Mouse (Mus musculus): ENCODE data around the gene Ddb2.

Ddb2 gene

DNA sequence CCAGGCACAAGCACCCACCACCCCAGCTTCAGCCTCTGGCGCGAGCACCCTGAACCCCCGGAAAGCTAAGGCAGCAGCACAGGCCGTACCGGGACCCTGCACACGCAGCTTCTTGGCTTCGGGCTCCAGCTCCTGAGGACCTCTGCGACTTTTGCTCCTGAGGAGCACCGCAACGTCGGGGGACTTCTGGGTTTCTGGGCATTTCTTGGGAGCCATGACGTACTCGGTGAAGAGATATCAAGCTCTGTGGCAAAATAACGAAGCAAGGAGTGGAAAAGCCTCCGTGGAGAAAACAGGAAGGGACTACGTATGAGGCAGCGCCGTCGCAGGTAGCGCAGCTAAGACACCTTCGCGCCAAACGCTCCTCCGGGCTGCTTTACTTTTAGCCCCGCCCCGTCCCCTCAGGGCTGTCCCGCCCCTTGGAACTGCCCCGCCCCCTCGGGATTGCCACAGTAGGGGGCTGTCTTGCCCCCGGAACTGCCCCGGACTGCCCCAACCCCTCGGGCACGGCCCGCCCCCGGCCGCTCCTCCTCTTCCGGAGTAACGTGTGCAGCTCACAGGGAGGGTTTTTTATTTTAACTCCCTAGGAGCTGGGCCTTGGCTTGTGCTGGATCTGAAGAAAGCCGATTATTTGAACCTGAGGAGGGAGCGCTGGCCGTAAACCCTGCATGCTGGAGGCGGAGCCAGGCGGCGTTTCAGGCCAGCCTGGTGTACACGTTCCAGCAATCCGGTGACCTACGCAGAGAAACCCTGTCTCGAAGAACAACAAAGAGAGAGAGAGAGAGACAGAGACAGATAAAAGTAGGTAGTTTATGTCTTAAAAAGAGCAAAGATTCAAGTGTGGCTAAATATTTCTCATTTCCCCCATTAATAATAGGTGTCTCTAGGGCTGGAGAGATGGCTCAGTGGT lies at the start of gene Ddb2:
Gene Ddb2 (minus strand): TSS at position 382 of the 910 bp plus-strand sequence.
- peak; percentile 89 to 91 for DNase-seq

DNA sequence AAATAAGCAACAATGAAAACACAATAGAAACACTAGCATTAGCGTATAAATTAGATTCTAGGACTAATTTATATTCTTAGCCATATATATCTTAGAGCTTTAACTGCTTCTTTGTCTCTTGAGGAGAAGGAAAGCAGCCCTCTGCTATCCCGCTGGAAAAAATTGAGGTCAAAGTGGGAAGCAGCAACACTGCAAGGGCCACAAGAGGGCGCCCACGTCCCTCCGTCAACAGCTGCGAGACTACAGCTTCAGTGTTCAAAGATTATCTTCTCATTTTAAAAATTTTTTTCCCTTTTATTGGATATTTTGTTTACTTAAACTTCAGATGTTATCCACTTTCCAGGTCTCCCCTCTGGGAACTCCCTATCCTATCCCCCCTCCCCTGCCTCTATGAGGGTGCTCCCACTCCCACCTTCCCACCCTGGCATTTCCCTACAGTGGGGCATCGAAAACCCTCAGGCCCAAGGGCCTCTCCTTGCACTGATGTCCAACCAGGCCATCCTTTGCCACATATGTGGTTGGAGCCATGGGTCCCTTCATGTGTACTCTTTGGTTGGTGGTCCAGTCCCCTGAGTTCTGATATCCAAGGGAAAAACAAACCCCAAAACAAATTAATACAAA lies 49.2 kb upstream of the Ddb2 start:
- peak in 1 of 2 experiments; percentile 65 for DNase-seq

DNA sequence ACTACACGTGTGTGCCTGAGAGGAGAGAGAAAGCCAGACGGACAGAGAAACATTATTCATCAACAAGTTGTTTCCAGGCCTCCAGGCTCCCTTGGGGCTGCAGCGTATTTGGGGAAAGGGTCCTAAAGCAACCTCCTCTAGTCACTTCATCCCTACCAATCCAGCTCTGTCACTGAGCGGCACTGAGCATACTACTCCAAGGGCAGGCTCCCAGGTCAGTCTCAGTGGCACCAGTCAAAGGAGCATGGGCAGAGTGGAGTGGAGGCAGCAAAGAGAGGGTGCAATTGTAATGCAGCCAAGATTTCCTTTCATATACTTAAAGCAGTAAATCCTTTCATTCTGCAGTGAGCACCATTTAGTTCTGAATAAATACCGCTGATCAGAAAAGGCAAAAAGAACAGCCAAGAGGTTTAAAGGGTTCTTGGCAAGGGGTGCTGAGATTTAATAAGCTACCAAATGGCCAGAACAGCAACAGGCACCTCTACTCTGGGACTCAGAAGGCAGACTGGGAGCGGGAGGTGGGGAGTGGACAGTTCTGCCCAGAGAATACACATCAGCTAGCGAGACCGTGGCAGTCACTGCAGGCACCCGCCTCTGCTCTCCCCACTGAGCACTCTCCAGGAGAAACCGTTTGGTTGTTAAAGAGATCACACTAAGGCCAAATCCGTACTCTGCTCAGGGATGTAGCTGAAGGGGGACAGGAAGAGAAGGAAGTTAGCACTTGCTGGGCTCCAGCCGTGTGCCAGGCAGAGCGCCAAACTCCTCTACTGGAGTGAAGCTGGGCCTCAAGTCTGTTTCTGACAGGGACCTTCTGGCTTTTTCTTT lies 47.8 kb upstream of the Ddb2 start:
- DNase-seq: no peak

DNA sequence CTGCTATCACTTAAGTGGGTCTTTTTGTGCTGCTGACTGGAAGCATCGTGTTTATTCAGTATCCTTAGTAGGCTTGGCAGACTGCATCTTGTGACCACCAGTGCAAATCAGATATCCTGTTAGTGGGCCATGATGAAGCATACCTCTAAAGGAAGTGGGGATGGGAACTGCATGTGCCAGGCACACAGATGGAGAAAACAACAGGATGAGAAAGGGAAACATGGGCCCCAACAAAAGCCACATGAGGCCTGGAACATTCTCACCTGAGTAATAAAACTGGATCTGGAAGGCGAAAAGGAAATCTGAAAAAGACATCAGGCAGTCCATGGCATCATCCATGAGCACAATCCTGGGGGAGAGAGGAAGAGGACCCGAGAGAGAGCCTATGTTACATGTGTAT lies 47.2 kb upstream of the Ddb2 start:
- no peak for DNase-seq

DNA sequence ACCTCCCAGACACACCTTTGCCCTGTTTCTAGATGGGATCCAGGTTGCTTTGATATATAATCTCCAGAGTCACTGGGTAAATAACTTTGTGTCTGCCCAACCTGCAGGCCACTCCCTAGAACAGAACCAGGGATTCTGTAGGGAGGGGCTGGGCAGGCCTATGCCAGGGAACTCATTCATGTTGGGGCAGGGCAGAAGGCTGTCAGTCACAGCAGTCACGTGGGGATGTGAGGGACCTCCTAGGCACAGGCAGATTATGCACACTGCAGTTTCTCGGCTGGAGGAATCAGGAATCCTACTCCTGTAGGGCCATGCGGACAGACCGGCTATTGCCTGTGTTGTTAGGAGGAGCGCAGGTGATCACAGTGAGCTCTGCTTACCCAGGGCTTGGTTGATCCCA lies 44.6 kb upstream of the Ddb2 start:
- DNase-seq: no peak

DNA sequence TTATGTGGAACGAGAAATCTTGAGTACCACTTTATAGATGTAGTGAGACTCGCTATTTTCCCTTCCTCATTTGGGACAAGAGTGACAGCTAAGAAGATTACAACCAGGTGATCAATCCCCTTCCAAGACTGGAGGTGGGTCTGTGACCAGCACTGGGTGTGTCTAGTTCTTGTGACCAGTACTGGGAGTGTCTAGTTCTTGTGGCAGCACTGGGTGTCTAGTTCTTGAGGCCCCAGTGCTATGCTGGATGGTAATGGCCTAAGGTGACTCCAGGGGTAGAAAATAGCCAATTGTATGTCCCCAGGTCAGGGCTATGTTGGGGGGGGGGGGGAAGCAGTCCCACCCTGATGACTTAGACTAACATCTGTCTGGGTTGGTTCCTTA lies 42.6 kb upstream of the Ddb2 start:
- no peak for DNase-seq

DNA sequence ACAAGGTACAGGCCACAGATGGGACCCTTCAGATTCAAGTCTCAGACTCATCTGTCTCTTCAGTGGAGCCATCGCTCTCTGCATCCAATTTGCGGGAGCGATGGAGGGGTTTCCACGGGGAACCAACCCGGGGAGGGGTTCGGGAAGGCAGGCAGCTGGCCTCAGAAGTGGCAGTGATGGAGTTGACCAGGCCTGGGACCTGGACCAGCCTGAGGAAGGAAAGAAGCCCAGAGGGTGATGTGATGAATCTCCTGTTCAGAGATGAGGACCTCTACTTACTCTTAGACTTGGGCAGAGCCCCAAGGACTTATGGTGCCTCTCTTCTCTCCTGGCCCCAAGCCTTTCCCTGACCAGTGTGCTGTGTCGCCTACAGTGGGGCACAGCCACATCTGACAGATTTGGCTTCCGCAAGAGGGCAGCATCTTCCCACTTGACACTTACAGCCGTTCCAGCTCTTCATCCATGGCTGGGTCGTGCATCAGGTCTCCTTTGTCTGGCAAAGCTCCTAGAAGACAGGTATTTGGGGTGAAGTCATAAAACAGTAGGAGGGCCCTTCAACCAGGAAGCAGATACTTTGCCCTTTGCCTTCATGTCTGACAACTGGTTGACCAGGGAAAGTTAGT lies 42.1 kb upstream of the Ddb2 start:
- DNase-seq: no peak

DNA sequence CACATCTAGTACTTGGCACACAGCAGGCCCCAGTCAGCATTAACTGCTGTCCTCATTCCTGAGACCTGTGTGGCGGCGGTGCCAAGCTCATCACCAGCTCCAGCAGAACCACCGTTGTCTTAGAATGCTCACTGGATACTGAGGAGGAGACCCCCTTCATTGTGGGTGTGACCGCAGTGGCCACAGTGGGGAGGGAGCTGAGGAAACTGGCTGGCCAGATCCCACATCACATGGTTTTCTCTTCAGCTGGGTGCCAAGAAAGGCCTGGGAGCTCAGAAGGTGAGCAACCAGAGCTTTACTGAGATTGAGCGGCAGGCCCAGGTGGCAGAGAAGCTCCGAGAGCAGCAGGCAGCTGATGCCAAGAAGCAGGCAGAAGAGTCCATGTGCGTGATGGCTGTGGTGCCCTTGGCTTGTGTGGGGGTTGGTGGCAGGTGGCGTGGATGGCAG lies 32.9 kb upstream of the Ddb2 start:
- DNase-seq: no peak

DNA sequence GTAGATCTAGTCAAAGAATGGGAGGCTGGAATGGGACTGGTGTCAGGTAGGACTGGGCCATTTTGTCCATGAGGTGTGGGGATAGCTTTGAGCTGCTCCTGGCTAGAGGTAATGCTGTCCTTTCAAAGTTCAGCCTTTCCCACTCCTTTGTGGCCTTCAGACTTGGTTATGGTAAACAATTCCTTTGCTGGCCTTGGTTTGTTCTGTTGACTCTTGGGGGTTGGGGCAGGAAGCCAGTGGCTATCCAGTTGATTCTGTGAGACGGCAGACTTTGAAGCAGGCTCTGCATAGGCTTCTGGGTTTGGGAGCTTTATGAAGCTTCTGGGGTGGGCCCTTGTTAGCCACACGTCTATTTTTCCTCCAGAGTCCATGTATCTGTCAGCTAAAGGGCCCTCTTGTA lies 31.9 kb upstream of the Ddb2 start:
- no peak for DNase-seq

DNA sequence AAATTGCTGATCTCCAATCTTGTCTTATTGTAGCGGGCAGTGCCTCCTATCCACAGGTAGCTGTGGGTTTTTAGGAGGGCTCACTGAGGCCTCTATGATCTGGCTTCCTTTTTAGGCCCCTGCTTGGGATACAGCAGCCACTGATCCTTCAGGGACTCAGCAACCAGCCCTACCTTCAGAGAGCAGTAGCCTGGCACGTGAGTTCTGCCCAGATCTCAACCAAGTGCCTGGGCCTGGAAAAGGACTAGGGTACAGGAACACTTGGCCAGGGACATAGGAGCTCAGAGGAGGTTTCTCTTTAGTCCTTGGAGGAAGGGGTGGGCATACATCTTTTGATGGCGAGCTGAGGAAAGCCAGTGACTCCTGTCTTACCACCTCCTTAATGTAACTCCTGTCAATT lies 31.3 kb upstream of the Ddb2 start:
- DNase-seq: no peak

DNA sequence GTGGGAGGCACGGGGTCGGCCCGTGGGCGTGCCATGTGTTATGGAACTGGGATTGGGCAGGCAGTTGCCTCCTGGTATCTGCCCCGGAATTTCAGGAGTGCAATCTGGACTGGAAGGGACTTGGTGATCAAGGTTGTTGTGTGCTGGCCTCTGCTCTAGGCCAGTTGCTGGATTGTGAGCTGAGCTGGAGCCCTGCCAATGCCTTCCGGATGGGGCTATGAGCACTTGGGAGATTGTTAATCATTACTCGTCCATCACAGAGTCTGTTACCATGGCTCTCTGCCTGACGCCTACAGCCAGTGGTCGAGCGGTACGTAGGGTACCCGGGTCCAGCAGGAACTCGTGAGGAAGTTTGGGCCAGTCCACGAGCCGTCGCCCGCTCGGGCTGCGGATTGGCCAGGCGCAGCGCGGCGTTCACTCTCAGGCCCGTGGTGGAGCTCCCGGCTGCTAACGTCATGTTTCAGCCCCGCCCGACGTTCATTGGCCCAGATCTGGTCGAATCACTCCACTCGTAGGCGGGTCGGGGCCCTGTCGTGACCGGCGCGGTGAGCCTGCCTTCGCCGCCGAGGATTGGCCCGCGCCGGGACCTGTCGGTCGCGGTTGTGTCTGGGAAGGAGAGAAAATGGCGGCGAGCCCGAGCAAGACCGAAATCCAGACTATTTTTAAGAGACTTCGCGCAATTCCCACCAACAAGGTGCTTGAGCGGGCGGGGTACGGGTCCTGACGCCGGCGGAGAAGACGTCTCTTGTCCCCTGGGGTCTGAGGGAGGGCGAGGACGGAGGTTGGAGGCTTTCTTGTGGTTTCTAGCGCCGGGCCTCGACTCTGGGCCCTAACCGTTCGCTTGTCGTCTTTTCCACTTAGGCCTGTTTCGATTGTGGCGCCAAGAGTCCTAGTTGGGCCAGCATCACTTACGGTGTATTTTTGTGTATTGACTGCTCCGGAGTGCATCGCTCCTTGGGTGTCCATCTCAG lies 28.2 kb upstream of the Ddb2 start, which contains the start of gene Arfgap2:
Gene Arfgap2 (plus strand): TSS at position 264 of the 971 bp plus-strand sequence.
- DNase-seq: peak; percentile 90 to 92

DNA sequence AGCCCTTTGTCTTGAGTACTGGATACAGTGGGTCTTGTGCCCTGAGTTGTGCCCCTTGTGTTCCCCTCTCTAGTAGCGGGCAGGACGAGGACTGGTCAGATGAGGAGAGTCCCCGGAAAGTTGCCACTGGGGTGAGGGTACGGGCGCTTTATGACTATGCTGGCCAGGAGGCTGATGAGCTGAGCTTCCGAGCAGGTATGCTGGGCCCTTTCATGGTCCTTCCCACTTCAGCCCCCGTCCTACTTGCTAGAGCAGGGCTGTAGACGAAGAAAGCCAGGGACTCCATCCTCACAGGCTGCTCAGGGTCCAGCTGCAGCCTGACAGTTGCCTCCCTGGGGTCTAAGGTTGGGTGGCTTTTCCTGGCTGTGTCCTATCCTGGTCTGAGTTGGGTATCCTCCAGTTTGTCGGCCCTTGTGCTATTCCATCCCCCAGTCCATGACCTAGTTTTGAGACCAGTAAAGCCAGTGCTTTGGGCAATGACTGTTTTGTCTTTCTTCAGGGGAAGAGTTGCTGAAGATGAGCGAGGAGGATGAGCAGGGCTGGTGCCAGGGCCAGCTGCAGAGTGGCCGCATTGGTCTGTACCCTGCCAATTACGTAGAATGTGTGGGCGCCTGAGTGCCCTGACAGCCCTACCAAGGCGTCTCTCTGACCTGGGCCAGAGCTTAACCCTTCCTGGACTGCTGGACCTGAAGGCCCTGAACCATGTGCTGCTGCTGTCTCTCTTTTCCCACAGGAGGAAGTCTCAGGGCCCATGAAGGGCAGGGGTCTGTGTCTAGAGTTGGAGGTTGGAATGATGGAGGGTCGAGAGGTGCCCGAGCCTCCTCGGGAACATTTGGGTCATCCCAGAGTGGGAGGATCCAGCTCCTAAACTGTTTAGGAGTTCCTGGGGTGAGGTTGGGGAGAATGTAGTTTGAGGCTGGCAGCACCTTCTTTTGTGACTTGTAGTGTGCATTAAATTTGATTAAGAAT lies 27.2 kb upstream of the Ddb2 start:
- DNase-seq: no peak

DNA sequence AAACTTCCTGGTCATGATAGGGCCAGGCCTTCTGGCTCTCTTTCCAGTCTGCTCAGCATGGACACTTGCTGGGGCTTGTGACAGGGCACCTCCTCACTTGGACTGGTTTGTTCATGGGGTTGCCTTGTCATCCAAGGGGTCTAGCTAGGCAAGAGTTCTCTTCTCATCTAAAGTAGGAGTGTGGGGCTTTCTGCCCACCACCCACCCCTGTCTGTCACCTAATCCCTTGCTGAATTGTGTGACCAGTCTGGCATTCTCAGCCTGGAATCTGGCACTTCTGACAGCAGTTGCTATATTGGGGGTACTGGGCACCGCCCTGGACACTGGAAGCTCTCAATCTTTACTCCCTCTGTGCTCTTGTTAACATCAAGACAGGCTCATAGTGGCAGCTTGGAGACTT lies 22.7 kb upstream of the Ddb2 start:
- DNase-seq: no peak

DNA sequence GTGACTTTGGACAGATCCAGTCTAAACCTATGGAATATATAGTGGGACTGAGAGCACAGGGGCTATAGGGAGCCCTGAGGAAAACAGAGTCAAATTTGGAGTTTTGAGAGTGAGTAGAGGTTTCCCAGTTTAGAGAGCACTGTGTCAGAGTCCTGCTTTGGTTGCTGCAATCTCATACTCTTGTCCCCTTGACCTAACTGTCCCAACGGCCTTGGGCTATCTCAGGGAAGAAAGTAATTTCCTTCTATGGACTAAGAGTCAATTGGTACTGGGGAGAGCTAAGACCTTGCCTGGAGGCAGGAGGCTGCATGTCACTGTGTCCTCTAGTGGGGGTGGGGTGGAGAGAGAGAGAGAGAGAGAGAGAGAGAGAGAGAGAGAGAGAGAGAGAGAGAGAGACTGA lies 22.0 kb upstream of the Ddb2 start:
- no peak for DNase-seq

DNA sequence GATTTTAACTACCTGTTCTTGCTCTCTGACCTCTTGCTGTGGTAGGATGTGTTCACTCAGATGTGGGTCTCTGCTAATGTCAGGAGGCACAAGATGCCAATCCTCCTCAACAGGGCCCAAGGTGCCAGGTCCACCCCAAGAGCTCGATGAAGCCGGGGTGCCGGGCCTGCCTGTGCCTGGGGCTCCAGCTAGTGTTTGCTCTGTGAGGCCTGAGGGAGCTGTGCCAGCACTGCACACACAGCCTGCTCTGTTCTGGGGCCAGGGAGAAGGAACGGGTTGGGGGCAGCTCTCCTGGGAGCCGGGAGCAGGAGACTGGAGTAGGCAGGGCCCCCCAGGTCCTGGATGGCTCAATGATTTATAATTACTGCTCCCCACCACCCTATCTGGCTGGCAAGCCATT lies 21.3 kb upstream of the Ddb2 start:
- no peak for DNase-seq

DNA sequence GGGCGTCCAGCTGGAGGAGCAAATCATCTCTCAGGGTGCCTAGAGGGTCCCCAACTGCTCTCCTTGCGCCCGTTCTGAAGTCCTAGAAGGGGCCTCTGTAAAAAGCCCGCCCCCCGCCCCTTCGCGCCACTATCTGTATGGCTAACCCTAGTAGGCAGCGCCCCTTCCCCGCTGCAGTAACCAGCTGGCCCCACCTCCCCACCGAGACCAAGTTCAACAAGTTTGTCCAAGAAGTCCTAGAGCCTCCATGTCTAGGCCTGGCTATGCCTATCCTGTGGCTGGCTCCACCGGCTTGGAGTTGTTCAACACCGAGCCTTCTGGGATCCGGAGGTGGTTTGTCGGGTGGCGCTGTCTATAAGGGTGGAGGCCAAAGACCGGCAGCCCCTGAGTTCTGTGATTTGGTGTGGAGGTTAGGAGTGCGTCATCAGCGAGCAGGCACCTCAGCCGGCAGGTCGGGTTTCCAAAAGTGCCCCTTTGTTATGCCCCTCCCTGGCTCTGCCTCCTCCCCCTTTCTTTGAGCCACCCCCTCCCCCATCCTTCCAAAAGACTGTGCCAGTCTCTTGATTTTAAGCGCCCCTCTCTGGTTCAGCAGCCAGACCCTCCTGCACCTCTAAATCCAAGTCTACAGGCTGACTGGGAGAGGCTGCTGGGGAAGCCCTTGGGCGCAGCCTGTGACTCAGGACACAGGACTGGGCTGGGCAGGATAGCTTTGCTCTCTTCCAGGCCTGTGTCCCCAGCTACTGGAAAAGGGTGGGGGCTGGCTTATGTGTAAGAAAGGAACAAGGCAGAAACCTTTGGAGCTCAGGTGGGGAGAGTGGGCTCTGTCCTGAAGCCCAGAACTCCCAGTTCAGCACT lies 20.6 kb upstream of the Ddb2 start:
- no peak for DNase-seq

DNA sequence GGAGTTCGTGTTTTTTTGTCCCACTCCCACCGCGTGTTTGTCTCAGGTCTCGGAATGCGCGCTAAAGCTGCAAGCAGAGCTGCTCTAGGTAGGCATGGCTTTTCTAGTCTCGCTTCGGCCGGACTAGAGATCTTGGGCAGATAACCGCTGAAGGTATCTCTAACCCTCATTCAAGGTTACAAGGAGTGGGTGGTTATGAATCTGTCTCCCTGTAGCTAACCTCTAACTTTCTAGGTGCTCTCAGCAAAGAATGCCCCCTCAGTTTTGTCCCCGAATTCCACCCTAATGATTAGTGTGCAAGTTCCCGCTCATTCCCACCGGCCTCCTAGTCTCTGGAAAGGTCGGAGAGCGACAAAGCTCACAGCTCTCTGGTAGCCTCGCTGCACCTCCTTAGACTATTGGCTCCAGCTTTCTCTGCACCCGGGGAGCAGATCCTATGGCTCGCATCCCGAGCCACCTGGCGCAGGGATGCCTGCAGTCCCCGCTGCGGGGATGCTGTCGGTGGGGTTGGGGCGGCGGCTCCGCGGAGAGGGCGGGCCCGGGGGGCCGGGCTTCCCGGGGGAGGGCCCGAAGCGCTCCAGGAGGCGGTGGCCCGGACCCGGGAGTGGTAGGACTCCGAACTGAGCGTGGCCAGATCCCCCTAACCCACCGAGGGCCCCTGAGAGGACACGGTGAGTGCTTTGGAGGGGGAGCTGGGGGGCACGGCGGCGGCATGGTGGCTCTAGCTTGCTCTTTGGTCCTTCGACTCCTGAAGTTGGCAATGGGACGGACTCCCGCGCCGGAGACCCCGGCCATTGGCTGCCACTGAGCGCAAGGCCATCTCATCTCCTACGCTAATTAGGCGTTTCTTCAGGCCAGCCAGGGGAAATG lies 19.7 kb upstream of the Ddb2 start:
- peak in 1 of 2 experiments; percentile 52 for DNase-seq

DNA sequence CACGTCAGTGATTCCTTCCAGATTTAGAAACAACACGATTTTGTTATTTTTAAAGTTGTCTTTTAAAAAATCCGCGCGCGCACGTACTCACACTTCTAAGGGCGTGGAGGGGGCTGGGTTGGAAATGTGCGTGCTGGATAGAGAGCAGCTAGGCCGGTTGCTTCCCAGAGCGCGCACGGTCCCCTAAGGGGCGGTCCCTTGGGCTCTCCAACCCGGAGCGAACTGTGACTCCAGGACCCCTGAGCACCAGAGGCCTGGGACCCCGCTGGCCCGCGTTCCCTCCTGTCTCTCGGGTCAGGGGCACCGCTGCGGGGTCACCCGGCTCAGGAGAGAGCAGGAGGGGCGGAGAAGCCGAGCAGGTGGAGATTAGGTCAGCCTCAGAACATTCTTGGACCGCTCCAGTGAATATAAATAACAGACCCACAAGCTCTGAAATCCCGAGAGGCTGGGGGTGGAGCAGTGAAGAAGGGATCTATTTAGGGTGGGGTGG lies 18.9 kb upstream of the Ddb2 start, which contains the start of gene Pacsin3:
Gene Pacsin3 (plus strand): TSS at position 294 of the 490 bp plus-strand sequence.
- no peak for DNase-seq

Data from spleen, adult 18-20 months (tissue).